Mouse (Mus musculus) liver, postnatal 0 days (tissue): ENCODE results near the gene Nlrp2.

Source experiments
- CTCF ChIP-seq: sonication (generic); IDR thresholded peaks from 2 replicates; pipeline ENCODE4 v1.5.1; 2016; ENCODE audit warnings: antibody characterized with exemption, low read depth
- EP300 ChIP-seq: IDR thresholded peaks from 2 replicates; pipeline ENCODE4 v1.6.1; 2016; ENCODE audit warnings: antibody characterized with exemption, low read depth, mild to moderate bottlenecking

DNA sequence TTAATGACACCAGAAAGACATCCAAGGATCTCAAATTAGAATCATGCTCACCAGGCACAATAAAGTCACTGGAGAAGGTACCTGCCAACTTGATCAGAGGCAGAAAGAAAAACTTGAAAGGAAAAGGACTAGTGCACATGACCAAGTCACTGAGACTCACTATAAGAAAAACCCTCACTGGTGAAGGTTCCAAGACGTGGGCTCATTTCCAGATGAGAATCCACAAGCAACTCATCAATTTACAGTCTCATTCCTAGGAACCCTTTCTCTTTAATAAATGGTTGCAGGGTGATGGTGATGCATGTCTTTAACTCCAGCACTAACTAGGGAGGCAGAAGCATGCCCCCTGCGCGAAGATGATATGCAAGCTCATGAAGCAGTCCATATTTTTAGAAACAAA lies 87.8 kb downstream of the Nlrp2 start:
- TF ChIP-seq CTCF (no peak), EP300 (no peak)
